Mouse (Mus musculus): ENCODE data around the gene Cpa1. TPM values are rescaled to one million over a fixed set of nuclear protein-coding genes. Genes with fewer than 3 reads are reported as not detected.

The Cpa1 gene
- total and polyA plus RNA-seq, 2 experiments from 2014 or later, result 0.29 TPM; not detected in 1

GRCm38 (mm10) chr6:30615741-30616140, 23.3 kb upstream of the Cpa1 start:
- H3K9me3 ChIP-seq (ENCODE audit: low read length), result no peaks in the 10 kb centered on the region
- WGBS, result 35% methylated on average over 4 of the region's 4 CpGs
- peaks cover 29% of the 10 kb centered on the region for H3K4me1 ChIP-seq (ENCODE audit: insufficient read depth)
- DNase-seq (no peak), ATAC-seq (no peak)
- H3K9ac ChIP-seq, result no peak overlapping the region
- no peak overlapping the region for H3K4me3 ChIP-seq (ENCODE audit: low read depth, low read length)
- no peaks in the 10 kb centered on the region for H3K27me3 ChIP-seq (ENCODE audit: insufficient read depth, low read length)
- H3K27ac ChIP-seq (ENCODE audit: low read depth, low read length), result 0 out of 2 replicates have a peak overlapping the region, but pooled peaks have one; percentile 21
- no peak for TF ChIP-seq CTCF (IDR thresholded peaks at IDR 0.05; ENCODE audit: low read depth)
- H3K36me3 ChIP-seq (ENCODE audit: insufficient read depth), result no peaks in the 10 kb centered on the region
- H3K4me2 ChIP-seq (ENCODE audit: low read depth), result no peak overlapping the region

GRCm38 (mm10) chr6:30616491-30616941, 22.5 kb upstream of the Cpa1 start:
- WGBS, result 8% methylated on average over 8 of the region's 8 CpGs
- Histone ChIP-seq H3K36me3 (ENCODE audit: insufficient read depth) (no peaks in the 10 kb centered on the region), H3K9ac (no peak overlapping the region), H3K27me3 (ENCODE audit: insufficient read depth, low read length) (no peaks in the 10 kb centered on the region), H3K27ac (ENCODE audit: low read depth, low read length) (peak overlapping the region; percentile 84; the same call in 1 of the 2 replicates), H3K4me3 (ENCODE audit: low read depth, low read length) (no peak overlapping the region), H3K4me1 (ENCODE audit: insufficient read depth) (peaks cover 29% of the 10 kb centered on the region), H3K4me2 (ENCODE audit: low read depth) (0 out of 2 replicates have a peak overlapping the region, but pooled peaks have one; percentile 53), H3K9me3 (ENCODE audit: low read length) (no peaks in the 10 kb centered on the region)
- DNase-seq (no peak), ATAC-seq (no peak)
- TF ChIP-seq CTCF (IDR thresholded peaks at IDR 0.05; ENCODE audit: low read depth), result no peak

- DNase-seq, result no peak
- peak overlapping the region; percentile 53 for H3K4me2 ChIP-seq (ENCODE audit: low read depth)
- H3K9ac ChIP-seq, result peak overlapping the region; percentile 53; the same call in 1 of the 2 replicates
- ATAC-seq, result peak; percentile 2; the same call in 1 of the 2 replicates
- H3K27ac ChIP-seq (ENCODE audit: low read depth, low read length), result peak overlapping the region; percentile 84
- no peaks in the 10 kb centered on the region for H3K27me3 ChIP-seq (ENCODE audit: insufficient read depth, low read length)
- no peaks in the 10 kb centered on the region for H3K36me3 ChIP-seq (ENCODE audit: insufficient read depth)
- 8% methylated on average over 13 of the region's 13 CpGs for WGBS
- H3K9me3 ChIP-seq (ENCODE audit: low read length), result no peaks in the 10 kb centered on the region
- peaks cover 29% of the 10 kb centered on the region for H3K4me1 ChIP-seq (ENCODE audit: insufficient read depth)
- peak overlapping the region; percentile 25 for H3K4me3 ChIP-seq (ENCODE audit: low read depth, low read length)
- TF ChIP-seq CTCF (IDR thresholded peaks at IDR 0.05; ENCODE audit: low read depth), result no peak
Observed at GRCm38 (mm10) chr6:30617020-30617958, 21.7 kb upstream of the Cpa1 start.

GRCm38 (mm10) chr6:30617959-30618590, 20.9 kb upstream of the Cpa1 start:
- peak overlapping the region; percentile 53 for H3K9ac ChIP-seq

GRCm38 (mm10) chr6:30618735-30619134, 20.3 kb upstream of the Cpa1 start:
- Histone ChIP-seq H3K4me3 (ENCODE audit: low read depth, low read length) (no peak overlapping the region), H3K9me3 (ENCODE audit: low read length) (no peaks in the 10 kb centered on the region), H3K27ac (ENCODE audit: low read depth, low read length) (peak overlapping the region; percentile 84), H3K27me3 (ENCODE audit: insufficient read depth, low read length) (no peaks in the 10 kb centered on the region), H3K9ac (no peak overlapping the region), H3K36me3 (ENCODE audit: insufficient read depth) (no peaks in the 10 kb centered on the region), H3K4me2 (ENCODE audit: low read depth) (0 out of 2 replicates have a peak overlapping the region, but pooled peaks have one; percentile 53), H3K4me1 (ENCODE audit: insufficient read depth) (peaks cover 29% of the 10 kb centered on the region)
- no peak for TF ChIP-seq CTCF (IDR thresholded peaks at IDR 0.05; ENCODE audit: low read depth)
- DNase-seq (no peak), ATAC-seq (no peak)
- 27% methylated on average over 6 of the region's 6 CpGs for WGBS

More at GRCm38 (mm10) chr6:30617959-30618590, 20.9 kb upstream of the Cpa1 start:
- ATAC-seq, result peak; percentile 99
- DNase-seq, result peak; percentile 90
- no peaks in the 10 kb centered on the region for H3K9me3 ChIP-seq (ENCODE audit: low read length)
- peak; percentile 63 for TF ChIP-seq CTCF (IDR thresholded peaks at IDR 0.05; ENCODE audit: low read depth)
- peak overlapping the region; percentile 25 for H3K4me3 ChIP-seq (ENCODE audit: low read depth, low read length)
- 4% methylated on average over 18 of the region's 18 CpGs for WGBS
- H3K27ac ChIP-seq (ENCODE audit: low read depth, low read length), result peak overlapping the region; percentile 84
- peak overlapping the region; percentile 53 for H3K4me2 ChIP-seq (ENCODE audit: low read depth)
- H3K27me3 ChIP-seq (ENCODE audit: insufficient read depth, low read length), result no peaks in the 10 kb centered on the region
- no peaks in the 10 kb centered on the region for H3K36me3 ChIP-seq (ENCODE audit: insufficient read depth)
- peaks cover 29% of the 10 kb centered on the region for H3K4me1 ChIP-seq (ENCODE audit: insufficient read depth)

- Histone ChIP-seq H3K4me2 (ENCODE audit: low read depth) (no peak overlapping the region), H3K9me3 (ENCODE audit: low read length) (no peaks in the 10 kb centered on the region), H3K27me3 (ENCODE audit: insufficient read depth, low read length) (no peaks in the 10 kb centered on the region), H3K36me3 (ENCODE audit: insufficient read depth) (no peaks in the 10 kb centered on the region), H3K9ac (no peak overlapping the region), H3K4me3 (ENCODE audit: low read depth, low read length) (no peak overlapping the region), H3K4me1 (ENCODE audit: insufficient read depth) (peaks cover 24% of the 10 kb centered on the region), H3K27ac (ENCODE audit: low read depth, low read length) (no peak overlapping the region; the same call in 1 of the 2 replicates)
- WGBS, result 58% methylated on average over 5 of the region's 5 CpGs
- DNase-seq, result no peak
- no peak for ATAC-seq
- TF ChIP-seq CTCF (IDR thresholded peaks at IDR 0.05; ENCODE audit: low read depth), result no peak
Observed at GRCm38 (mm10) chr6:30619606-30620005, 19.4 kb upstream of the Cpa1 start.
